Mouse (Mus musculus): ENCODE results near the gene Kpna4. TPM values are rescaled to one million over a fixed set of nuclear protein-coding genes. Genes with fewer than 3 reads are reported as not detected.

Gene Kpna4
- total RNA-seq, 2 experiments from 2014 or later, result 57.2 to 60.5 TPM

DNA sequence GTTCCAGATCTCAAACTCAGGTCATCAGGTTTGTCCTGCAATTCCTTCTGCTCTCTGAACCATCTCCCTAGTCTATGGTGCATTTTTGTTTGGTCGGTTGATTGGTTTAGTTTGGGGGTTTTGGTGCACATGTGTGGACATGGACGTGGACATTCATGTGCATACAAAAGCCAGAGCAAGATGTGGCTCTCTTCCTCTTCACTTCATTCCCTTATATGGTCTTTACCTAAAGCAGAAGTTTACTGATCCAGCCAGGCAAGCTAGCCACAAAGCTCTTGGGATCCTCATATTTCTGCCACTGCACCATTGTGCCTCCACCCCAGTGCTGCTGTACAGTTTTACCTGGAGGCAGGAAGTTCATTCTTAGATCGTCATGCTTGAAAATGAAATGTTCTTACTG lies 109.7 kb downstream of the Kpna4 start:
- DNase-seq (ENCODE audit: low spot score in 2 of 2), result no peak

Other genes with a start within 250 kb of the Kpna4 start
- gene Ift80, start 122.5 kb downstream of the Kpna4 start, total RNA-seq (2021), result 10 to 100 TPM; 11.6 to 12.9 TPM
- gene Smc4, start 122.4 kb downstream of the Kpna4 start, total RNA-seq (2021), result 10 to 100 TPM; 47.6 to 49.5 TPM
- gene Trim59, start 82.4 kb downstream of the Kpna4 start, total RNA-seq (2021), result 10 to 100 TPM; 16.9 to 17.0 TPM
- gene Arl14, start 95.3 kb upstream of the Kpna4 start, total RNA-seq (2021), result not detected
- 10 to 100 TPM; 31.5 to 39.7 TPM for gene Ppm1l, start 189.7 kb upstream of the Kpna4 start, total RNA-seq (2021)

Data from gastrocnemius, postnatal 4 days (tissue).